Mouse (Mus musculus) ovary, adult 10 weeks (tissue): ENCODE measurements around the gene Nrsn2. TPM values are rescaled to one million over a fixed set of nuclear protein-coding genes. Genes with fewer than 3 reads are reported as not detected.

ENCODE experiments used
- polyA plus RNA-seq: library from polyadenylated mRNA; stranded (reverse); fragments of 350-450 nt; fragmentation: Illumina TruSeq; extraction: RNeasy Lipid Tissue Mini Kit (QIAGEN cat#74804); gene quantifications from one replicate; pipeline ENCODE4 v1.2.3, GENCODE M21; 2014

Nrsn2 gene
- polyA plus RNA-seq = not detected

GRCm38 (mm10) chr2:152376345-152376741 lies at the start of gene Nrsn2:
Gene Nrsn2, minus strand, starts transcription at chr2:152376638.

GRCm38 (mm10) chr2:152415287-152415686 lies 38.8 kb upstream of the Nrsn2 start, which contains the start of gene 6820408C15Rik:
Gene 6820408C15Rik, plus strand, starts transcription at chr2:152415587.

GRCm38 (mm10) chr2:152414591-152415165 lies 38.2 kb upstream of the Nrsn2 start, which contains the start of gene Zcchc3:
Gene Zcchc3, minus strand, starts transcription at chr2:152415027.

GRCm38 (mm10) chr2:152397680-152398435 lies 21.4 kb upstream of the Nrsn2 start, which contains the start of gene Sox12:
Gene Sox12, minus strand, starts transcription at chr2:152398063.

GRCm38 (mm10) chr2:152343329-152344213 lies 32.9 kb downstream of the Nrsn2 start, which contains the start of gene Trib3:
Gene Trib3, minus strand, starts transcription at chr2:152344032.

GRCm38 (mm10) chr2:152332101-152332825 lies 44.2 kb downstream of the Nrsn2 start, which contains the start of gene Rbck1:
Gene Rbck1, minus strand, starts transcription at chr2:152332653.

Other genes with a start within 250 kb of the Nrsn2 start
- gene Tcf15, start 233.1 kb downstream of the Nrsn2 start, polyA plus RNA-seq = not detected
- 241 TPM for gene Csnk2a1, start 149.8 kb downstream of the Nrsn2 start, polyA plus RNA-seq
- 29.5 TPM for gene Tbc1d20, start 82.8 kb downstream of the Nrsn2 start, polyA plus RNA-seq
- 0.54 TPM for gene Rbck1, start 44.0 kb downstream of the Nrsn2 start, polyA plus RNA-seq
- not detected for gene Trib3, start 32.6 kb downstream of the Nrsn2 start, polyA plus RNA-seq
- 3.2 TPM for gene Sox12, start 21.4 kb upstream of the Nrsn2 start, polyA plus RNA-seq
- 12.9 TPM for gene Zcchc3, start 38.4 kb upstream of the Nrsn2 start, polyA plus RNA-seq
- 4.4 TPM for gene 6820408C15Rik, start 38.9 kb upstream of the Nrsn2 start, polyA plus RNA-seq
- not detected for gene Defb23, start 88.0 kb upstream of the Nrsn2 start, polyA plus RNA-seq
- 4.8 TPM for gene Defb20, start 100.4 kb upstream of the Nrsn2 start, polyA plus RNA-seq
- gene Defb22, start 113.5 kb upstream of the Nrsn2 start, polyA plus RNA-seq = not detected
- gene Defb26, start 135.1 kb upstream of the Nrsn2 start, polyA plus RNA-seq = not detected
- gene Defb28, start 141.6 kb upstream of the Nrsn2 start, polyA plus RNA-seq = not detected
- not detected for gene Defb29, start 163.5 kb upstream of the Nrsn2 start, polyA plus RNA-seq
- not detected for gene Gm17416, start 192.7 kb upstream of the Nrsn2 start, polyA plus RNA-seq
- not detected for gene Defb21, start 196.1 kb upstream of the Nrsn2 start, polyA plus RNA-seq
- 21.0 TPM for gene Defb19, start 203.7 kb upstream of the Nrsn2 start, polyA plus RNA-seq
- gene Defb45, start 222.8 kb upstream of the Nrsn2 start, polyA plus RNA-seq = not detected
- gene Defb36, start 227.7 kb upstream of the Nrsn2 start, polyA plus RNA-seq = not detected
- not detected for gene Defb25, start 246.4 kb upstream of the Nrsn2 start, polyA plus RNA-seq